Comparison of ENCODE assay signal across 8 mouse cellular contexts in genomic region chr1:136136547-136136946, GRCm38 (mm10). TPM values are rescaled to one million over a fixed set of nuclear protein-coding genes. Genes with fewer than 3 reads are reported as not detected.
DNase-seq lines count a peak whose midpoint lies in the region; ATAC-seq and TF ChIP-seq lines count a peak whose summit lies in the region.

No protein-coding gene starts in this region.

- DNase-seq in embryo, embryonic 10 days (ENCODE audit: low spot score): peak; percentile 56
- DNase-seq in embryo, embryonic 11 days: no peak
- DNase-seq in ES-CJ7 (ENCODE audit: low read depth, low spot score): peak; percentile 44
- no peak for DNase-seq in heart, postnatal 0 days (ENCODE audit: low spot score)
- DNase-seq in lung, postnatal 36 days: peak; percentile 40
- DNase-seq in frontal cortex, postnatal 36 days (ENCODE audit: low spot score in 2 of 2): no peak
- no peak for DNase-seq in left cerebral cortex, postnatal 36 days (ENCODE audit: low spot score in 2 of 2)
- no peak for DNase-seq in layer of hippocampus, adult 11-12 months (ENCODE audit: low spot score)

- no peak for ATAC-seq in heart, postnatal 0 days (ENCODE audit: insufficient read depth, low read depth)

- intact Hi-C loops in left cerebral cortex, postnatal 36 days (cut with DNase I): no loop called here

- no peak for TF ChIP-seq EP300 in heart, postnatal 0 days (IDR thresholded peaks at IDR 0.05; ENCODE audit: low read depth)

- H3K4me3 ChIP-seq in heart, postnatal 0 days (ENCODE audit: low read depth, low read length): no peak overlapping the region

- no peak overlapping the region for H3K4me2 ChIP-seq in heart, postnatal 0 days (ENCODE audit: low read depth, low read length)

- H3K27me3 ChIP-seq in heart, postnatal 0 days (ENCODE audit: control insufficient read depth, insufficient read depth, low read length): peaks cover 13% of the 10 kb centered on the region

- H3K9ac ChIP-seq in heart, postnatal 0 days (replicated peaks; ENCODE audit: low read depth, low read length): no peak overlapping the region

- H3K4me1 ChIP-seq in heart, postnatal 0 days (ENCODE audit: control insufficient read depth, insufficient read depth): peaks cover 50% of the 10 kb centered on the region

- 60% methylated on average over 4 of the region's 4 CpGs for WGBS in heart, postnatal 0 days

- no peaks in the 10 kb centered on the region for H3K36me3 ChIP-seq in heart, postnatal 0 days (replicated peaks; ENCODE audit: control insufficient read depth, insufficient read depth, low read length)

- no peaks in the 10 kb centered on the region for H3K9me3 ChIP-seq in heart, postnatal 0 days (replicated peaks; ENCODE audit: control insufficient read depth, low read length)

- H3K27ac ChIP-seq in heart, postnatal 0 days (ENCODE audit: low read depth): peak overlapping the region; percentile 36; the same call in 1 of the 2 replicates

- TF ChIP-seq CTCF in heart, postnatal 0 days (IDR thresholded peaks at IDR 0.05; ENCODE audit: low read depth): no peak

RNA-seq across cellular contexts. Expression of gene Kif21b, which starts 5.4 kb away (rescaled TPM):
- 0.38 and 2.8 TPM in 2 replicates for total RNA-seq in heart, postnatal 0 days (2014; rRNA removed; ENCODE audit: low replicate concordance)
- polyA plus RNA-seq in heart, postnatal 0 days (2015; fragmentation: Nextera tagmentation; extraction: Ambion mirVana): 0.18 and 0.26 TPM in 2 replicates
- total RNA-seq in left cerebral cortex, postnatal 36 days (2021): 10 to 100 TPM; 52.0 to 68.8 TPM

Comparison
In these comparisons a context has a peak if more than half of its experiments do, and no peak if none do; other contexts are left out.
1. DNase-seq: peak in embryo, embryonic 10 days (single experiment), ES-CJ7 (single experiment) and lung, postnatal 36 days (single experiment); none in embryo, embryonic 11 days (single experiment), heart, postnatal 0 days (single experiment), frontal cortex, postnatal 36 days (0 of 2), left cerebral cortex, postnatal 36 days (0 of 2) and layer of hippocampus, adult 11-12 months (single experiment).
2. RNA of gene Kif21b, which starts 5.4 kb away (total RNA-seq): 52.0 to 68.8 TPM in left cerebral cortex, postnatal 36 days; 0.38 to 2.8 TPM in heart, postnatal 0 days; every median in the first group is over 10 times any median in the second.